22 mouse cellular contexts compared by ENCODE assay signal in genomic region chr6:98945496-98946412, GRCm38 (mm10).
DNase-seq lines count a peak whose midpoint lies in the region; ATAC-seq lines count a peak whose summit lies in the region.
"Had no signal": no experiment of that assay in that cellular context is flagged by ENCODE, and none has a peak within 500 bp of the region (broad histone marks: within the 10 kb centered on the region; RNA-seq: fewer than 3 reads in every experiment).

No protein-coding gene starts in this region.

- no peak overlapping the region for H3K9ac ChIP-seq in kidney, embryonic 14.5 days (ENCODE audit: low read depth, low read length)
- no peak overlapping the region for H3K9ac ChIP-seq in lung, embryonic 15.5 days
- no peak overlapping the region for H3K9ac ChIP-seq in embryonic facial prominence, embryonic 15.5 days
- H3K9ac ChIP-seq in forebrain, embryonic 12.5 days: no peak overlapping the region
- H3K9ac ChIP-seq: forebrain, embryonic 13.5 days; heart, embryonic 12.5 days; hindbrain, embryonic 12.5 days; liver, embryonic 12.5 days had no signal

- peaks cover 44% of the 10 kb centered on the region for H3K4me1 ChIP-seq in kidney, embryonic 14.5 days (ENCODE audit: control insufficient read depth, insufficient read depth, low read length)
- H3K4me1 ChIP-seq in lung, embryonic 15.5 days: peaks cover 44% of the 10 kb centered on the region
- H3K4me1 ChIP-seq in embryonic facial prominence, embryonic 15.5 days: peaks cover 49% of the 10 kb centered on the region
- peaks cover 29% of the 10 kb centered on the region for H3K4me1 ChIP-seq in forebrain, embryonic 12.5 days
- H3K4me1 ChIP-seq: liver, embryonic 12.5 days had no signal

- H3K4me2 ChIP-seq in kidney, embryonic 14.5 days (replicated peaks; ENCODE audit: low read depth, low read length): no peak overlapping the region
- no peak overlapping the region for H3K4me2 ChIP-seq in lung, embryonic 15.5 days
- H3K4me2 ChIP-seq in embryonic facial prominence, embryonic 15.5 days (replicated peaks): no peak overlapping the region
- no peak overlapping the region for H3K4me2 ChIP-seq in forebrain, embryonic 12.5 days
- H3K4me2 ChIP-seq: forebrain, embryonic 13.5 days; heart, embryonic 12.5 days; hindbrain, embryonic 12.5 days; liver, embryonic 12.5 days; midbrain, embryonic 11.5 days had no signal

- no peak overlapping the region for H3K4me3 ChIP-seq in kidney, embryonic 14.5 days (ENCODE audit: low read length)
- H3K4me3 ChIP-seq in lung, embryonic 15.5 days: no peak overlapping the region
- no peak overlapping the region for H3K4me3 ChIP-seq in embryonic facial prominence, embryonic 15.5 days (replicated peaks)
- no peak overlapping the region for H3K4me3 ChIP-seq in forebrain, embryonic 12.5 days (replicated peaks)
- H3K4me3 ChIP-seq: erythroblast, embryonic 14.5 days; forebrain, embryonic 13.5 days; gastrocnemius, adult 2 months; heart, embryonic 12.5 days; hindbrain, embryonic 12.5 days; liver, embryonic 12.5 days had no signal

- WGBS in kidney, embryonic 14.5 days: 44% methylated on average over 21 of the region's 21 CpGs
- WGBS in lung, embryonic 15.5 days: 51% methylated on average over 21 of the region's 21 CpGs
- WGBS in embryonic facial prominence, embryonic 15.5 days: 61% methylated on average over 21 of the region's 21 CpGs
- WGBS in forebrain, embryonic 12.5 days: 86% methylated on average over 21 of the region's 21 CpGs

- no peaks in the 10 kb centered on the region for H3K9me3 ChIP-seq in kidney, embryonic 14.5 days (ENCODE audit: control insufficient read depth, low read length)
- H3K9me3 ChIP-seq in lung, embryonic 15.5 days: no peaks in the 10 kb centered on the region
- H3K9me3 ChIP-seq in embryonic facial prominence, embryonic 15.5 days (replicated peaks): no peaks in the 10 kb centered on the region
- H3K9me3 ChIP-seq in forebrain, embryonic 12.5 days: no peaks in the 10 kb centered on the region
- H3K9me3 ChIP-seq: forebrain, embryonic 13.5 days; heart, embryonic 12.5 days; hindbrain, embryonic 12.5 days; liver, embryonic 12.5 days had no signal

- peaks cover 5% of the 10 kb centered on the region; the same call in 1 of the 2 replicates for H3K36me3 ChIP-seq in kidney, embryonic 14.5 days (ENCODE audit: control insufficient read depth, insufficient read depth, low read length)
- peaks cover 16% of the 10 kb centered on the region for H3K36me3 ChIP-seq in lung, embryonic 15.5 days
- H3K36me3 ChIP-seq in embryonic facial prominence, embryonic 15.5 days: peaks cover 5% of the 10 kb centered on the region; the same call in 1 of the 2 replicates
- peaks cover 14% of the 10 kb centered on the region for H3K36me3 ChIP-seq in forebrain, embryonic 12.5 days (replicated peaks)

- DNase-seq in kidney, postnatal 36 days: no peak
- DNase-seq in lung, postnatal 14 days: no peak
- no peak for DNase-seq in urinary bladder, adult 18-20 months (ENCODE audit: low spot score in 2 of 2)
- DNase-seq: adrenal gland, postnatal 25 days; cerebellum, adult 8-10 months; cerebellum, postnatal 36 days; embryo, embryonic 11 days; gastrocnemius, adult 2 months; heart, postnatal 10 days; kidney, adult 18-20 months; left cerebral cortex, postnatal 4 days; thymus, postnatal 14 days had no signal

- ATAC-seq in kidney, embryonic 14.5 days (ENCODE audit: low FRiP score, low TSS enrichment): peak; percentile 74; the same call in 1 of the 2 replicates
- ATAC-seq in lung, embryonic 15.5 days (ENCODE audit: borderline replicate concordance, extremely low read depth, low FRiP score, low TSS enrichment): 0 out of 2 replicates have a peak, but pooled peaks have one; percentile 25
- 0 out of 2 replicates have a peak, but pooled peaks have one; percentile 46 for ATAC-seq in embryonic facial prominence, embryonic 15.5 days (ENCODE audit: insufficient number of reproducible peaks, low FRiP score, low TSS enrichment, low read depth)
- ATAC-seq in forebrain, embryonic 12.5 days (ENCODE audit: low FRiP score): no peak
- ATAC-seq: forebrain, embryonic 13.5 days; liver, embryonic 12.5 days had no signal

- H3K27me3 ChIP-seq in kidney, embryonic 14.5 days (ENCODE audit: control insufficient read depth, insufficient read depth, low read length): no peaks in the 10 kb centered on the region
- H3K27me3 ChIP-seq in lung, embryonic 15.5 days: no peaks in the 10 kb centered on the region
- no peaks in the 10 kb centered on the region for H3K27me3 ChIP-seq in embryonic facial prominence, embryonic 15.5 days
- H3K27me3 ChIP-seq in forebrain, embryonic 12.5 days: peaks cover 36% of the 10 kb centered on the region
- H3K27me3 ChIP-seq: heart, embryonic 12.5 days; hindbrain, embryonic 12.5 days; liver, embryonic 12.5 days had no signal

- peak overlapping the region; percentile 7; the same call in 1 of the 2 replicates for H3K27ac ChIP-seq in kidney, embryonic 14.5 days (ENCODE audit: low read depth, low read length)
- H3K27ac ChIP-seq in lung, embryonic 15.5 days: peak overlapping the region; percentile 49
- 0 out of 2 replicates have a peak overlapping the region, but pooled peaks have one; percentile 22 for H3K27ac ChIP-seq in embryonic facial prominence, embryonic 15.5 days (replicated peaks)
- no peak overlapping the region for H3K27ac ChIP-seq in forebrain, embryonic 12.5 days
- H3K27ac ChIP-seq: forebrain, embryonic 13.5 days; gastrocnemius, adult 2 months; hindbrain, embryonic 12.5 days; liver, embryonic 12.5 days had no signal
